Mouse (Mus musculus): ENCODE results near the gene Rsg1. TPM values are rescaled to one million over a fixed set of nuclear protein-coding genes. Genes with fewer than 3 reads are reported as not detected.

The Rsg1 gene
- polyA plus RNA-seq, 1 experiment = 2.6 TPM

DNA sequence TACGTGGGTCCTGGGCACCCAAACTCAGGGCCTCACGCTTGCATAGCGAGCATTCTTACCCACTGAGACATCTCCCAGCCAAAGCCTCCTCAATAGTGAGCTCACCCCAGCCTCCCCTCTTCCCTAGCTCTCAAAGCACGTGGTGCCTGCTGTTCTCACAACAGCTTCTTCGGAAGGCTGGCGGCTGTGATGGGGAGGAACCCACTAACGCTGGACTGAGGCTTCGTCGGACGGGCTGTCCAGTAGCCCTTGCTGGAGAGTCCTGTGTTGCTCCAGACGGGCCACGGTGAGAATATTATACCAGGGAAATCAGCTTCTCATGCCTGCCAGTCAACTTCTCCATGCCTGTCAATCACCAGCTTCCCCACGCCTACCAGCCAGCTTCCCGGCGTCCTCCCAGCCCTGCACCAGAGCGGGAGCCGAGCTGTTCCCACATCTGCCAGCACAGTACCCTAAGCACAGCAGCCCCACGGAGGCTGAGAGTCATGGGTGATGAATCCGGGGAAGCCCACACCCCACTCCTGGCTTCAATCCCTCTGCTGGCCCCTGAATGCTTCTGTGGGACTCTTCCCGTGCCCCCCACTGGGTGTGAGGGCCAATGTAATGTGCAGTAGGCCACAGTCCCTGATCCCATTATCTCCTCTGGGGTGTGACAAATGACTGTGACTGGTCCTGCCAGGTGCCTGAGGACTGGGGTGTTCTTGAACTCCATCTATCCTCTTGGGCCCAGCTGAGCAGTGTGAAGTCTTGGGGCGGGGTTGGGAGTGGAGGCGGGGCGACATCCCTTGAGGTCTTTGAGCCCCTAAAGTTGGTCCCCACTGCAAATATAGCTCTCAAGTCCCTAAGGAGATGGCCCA is 61.0 kb downstream of the Rsg1 start:
- no peak for DNase-seq (ENCODE audit: low spot score)

Other genes starting within 250 kb of the Rsg1 start
- 49.5 and 57.3 TPM in 2 replicates for gene Atp13a2, start 227.1 kb upstream of the Rsg1 start, polyA plus RNA-seq (2012; rRNA removed)
- gene Mfap2, start 203.5 kb upstream of the Rsg1 start, polyA plus RNA-seq (2012; rRNA removed) = 37.6 and 37.9 TPM in 2 replicates
- 27.0 and 30.8 TPM in 2 replicates for gene Crocc, start 153.4 kb upstream of the Rsg1 start, polyA plus RNA-seq (2012; rRNA removed)
- gene Necap2, start 135.6 kb upstream of the Rsg1 start, polyA plus RNA-seq (2012; rRNA removed) = 65.9 and 77.0 TPM in 2 replicates
- gene Spata21, start 125.6 kb upstream of the Rsg1 start, polyA plus RNA-seq (2012; rRNA removed) = not detected in 2 replicates
- gene Szrd1, start 74.2 kb upstream of the Rsg1 start, polyA plus RNA-seq (2012; rRNA removed) = 32.6 and 44.2 TPM in 2 replicates
- gene Fbxo42, start 66.0 kb upstream of the Rsg1 start, polyA plus RNA-seq (2012; rRNA removed) = 12.2 and 13.9 TPM in 2 replicates
- gene Arhgef19, start 25.5 kb downstream of the Rsg1 start, polyA plus RNA-seq (2012; rRNA removed) = 8.3 and 13.5 TPM in 2 replicates
- gene Epha2, start 87.3 kb downstream of the Rsg1 start, polyA plus RNA-seq (2012; rRNA removed) = 20.2 and 25.6 TPM in 2 replicates
- gene Fam131c, start 154.3 kb downstream of the Rsg1 start, polyA plus RNA-seq (2012; rRNA removed) = 0.28 and 0.66 TPM in 2 replicates
- not detected in 2 replicates for gene Clcnka, start 184.8 kb downstream of the Rsg1 start, polyA plus RNA-seq (2012; rRNA removed)
- 0.30 TPM in 1 of 2 replicates, not detected in the other for gene Clcnkb, start 202.1 kb downstream of the Rsg1 start, polyA plus RNA-seq (2012; rRNA removed)
- gene Hspb7, start 206.8 kb downstream of the Rsg1 start, polyA plus RNA-seq (2012; rRNA removed) = 30.6 and 48.4 TPM in 2 replicates
- gene Srarp, start 222.1 kb downstream of the Rsg1 start, polyA plus RNA-seq (2012; rRNA removed) = 0.81 and 0.85 TPM in 2 replicates
- gene Zbtb17, start 230.7 kb downstream of the Rsg1 start, polyA plus RNA-seq (2012; rRNA removed) = 23.4 and 26.3 TPM in 2 replicates